In the genomic region with DNA sequence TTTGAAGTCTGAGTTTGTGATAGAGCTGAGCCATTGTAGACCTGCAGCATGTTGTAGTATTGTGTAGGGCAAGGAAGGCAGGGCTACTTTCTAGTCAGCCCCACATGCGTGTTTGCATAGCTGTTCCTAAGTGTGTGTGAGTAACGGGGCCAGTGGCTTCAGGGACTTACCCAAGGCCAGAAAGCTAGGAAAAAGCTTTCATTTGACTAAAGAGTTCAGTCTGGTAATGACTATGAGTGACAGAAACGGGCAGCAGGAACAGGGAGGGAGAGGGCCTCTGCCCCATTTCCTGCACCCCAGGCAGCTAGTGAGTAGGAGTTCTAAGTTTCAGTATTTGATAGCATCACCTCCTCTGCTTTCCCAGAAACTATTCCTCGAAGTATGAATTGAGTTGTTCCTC, we compare ENCODE assay signal across 22 mouse cellular contexts.
DNase-seq lines count a peak whose midpoint lies in the region; ATAC-seq lines count a peak whose summit lies in the region.
"Had no signal": no experiment of that assay in that cellular context is flagged by ENCODE, and none has a peak within 500 bp of the region (broad histone marks: within the 10 kb centered on the region; RNA-seq: fewer than 3 reads in every experiment).

No protein-coding gene starts in this region.

- H3K36me3 ChIP-seq in embryonic facial prominence, embryonic 13.5 days = no peaks in the 10 kb centered on the region
- no peaks in the 10 kb centered on the region for H3K36me3 ChIP-seq in embryonic facial prominence, embryonic 10.5 days (replicated peaks)
- H3K36me3 ChIP-seq in splenic B cell, adult 2 months (ENCODE audit: control insufficient read depth, insufficient read depth, low read length, poor library complexity, severe bottlenecking) = no peaks in the 10 kb centered on the region
- H3K36me3 ChIP-seq in midbrain, embryonic 15.5 days (replicated peaks) = no peaks in the 10 kb centered on the region
- H3K36me3 ChIP-seq: heart, embryonic 13.5 days; kidney, embryonic 15.5 days; limb, embryonic 12.5 days; liver, embryonic 12.5 days had no signal

- intact Hi-C loops in gastrocnemius, postnatal 14 days (cut with DNase I; ENCODE audit: low total_unique reads) = loop anchor here (10.0 kb wide), 1 partner anchor 58 kb away; no protein-coding TSS in a partner anchor

- 0 out of 2 replicates have a peak overlapping the region, but pooled peaks have one; percentile 28 for H3K27ac ChIP-seq in embryonic facial prominence, embryonic 13.5 days
- H3K27ac ChIP-seq in embryonic facial prominence, embryonic 10.5 days (replicated peaks) = no peak overlapping the region
- no peak overlapping the region for H3K27ac ChIP-seq in midbrain, embryonic 15.5 days
- H3K27ac ChIP-seq: heart, embryonic 13.5 days; hindbrain, embryonic 14.5 days; kidney, embryonic 15.5 days; limb, embryonic 12.5 days; liver, embryonic 12.5 days had no signal

- no peak overlapping the region for H3K4me2 ChIP-seq in embryonic facial prominence, embryonic 13.5 days
- no peak overlapping the region for H3K4me2 ChIP-seq in midbrain, embryonic 15.5 days
- H3K4me2 ChIP-seq: heart, embryonic 13.5 days; hindbrain, embryonic 14.5 days; kidney, embryonic 15.5 days; limb, embryonic 12.5 days; liver, embryonic 12.5 days had no signal

- H3K9ac ChIP-seq in embryonic facial prominence, embryonic 13.5 days = no peak overlapping the region
- no peak overlapping the region for H3K9ac ChIP-seq in midbrain, embryonic 15.5 days
- H3K9ac ChIP-seq: heart, embryonic 13.5 days; hindbrain, embryonic 14.5 days; kidney, embryonic 15.5 days; limb, embryonic 12.5 days; liver, embryonic 12.5 days had no signal

- no peaks in the 10 kb centered on the region for H3K27me3 ChIP-seq in embryonic facial prominence, embryonic 13.5 days
- H3K27me3 ChIP-seq in embryonic facial prominence, embryonic 10.5 days (replicated peaks; ENCODE audit: low read depth, poor library complexity, severe bottlenecking) = no peaks in the 10 kb centered on the region
- no peaks in the 10 kb centered on the region for H3K27me3 ChIP-seq in splenic B cell, adult 2 months (ENCODE audit: control insufficient read depth, insufficient read depth, low read length, poor library complexity, severe bottlenecking)
- H3K27me3 ChIP-seq in midbrain, embryonic 15.5 days (replicated peaks) = no peaks in the 10 kb centered on the region
- H3K27me3 ChIP-seq: heart, embryonic 13.5 days; kidney, embryonic 15.5 days; limb, embryonic 12.5 days; liver, embryonic 12.5 days had no signal

- no peak overlapping the region for H3K4me3 ChIP-seq in embryonic facial prominence, embryonic 13.5 days
- H3K4me3 ChIP-seq in embryonic facial prominence, embryonic 10.5 days = no peak overlapping the region
- H3K4me3 ChIP-seq in midbrain, embryonic 15.5 days = no peak overlapping the region
- H3K4me3 ChIP-seq: heart, embryonic 13.5 days; kidney, embryonic 15.5 days; limb, embryonic 12.5 days; liver, embryonic 12.5 days had no signal

- no peak for ATAC-seq in embryonic facial prominence, embryonic 13.5 days (ENCODE audit: insufficient number of reproducible peaks, insufficient read depth, low FRiP score, low TSS enrichment, low read depth)
- ATAC-seq in midbrain, embryonic 15.5 days (replicated peaks) = no peak
- ATAC-seq: forebrain, embryonic 16.5 days; intestine, postnatal 0 days; liver, embryonic 12.5 days had no signal

- 45% methylated on average over 4 of the region's 4 CpGs for WGBS in embryonic facial prominence, embryonic 13.5 days
- 59% methylated on average over 4 of the region's 4 CpGs for WGBS in embryonic facial prominence, embryonic 10.5 days
- 73% methylated on average over 4 of the region's 4 CpGs for WGBS in midbrain, embryonic 15.5 days

- H3K9me3 ChIP-seq in embryonic facial prominence, embryonic 13.5 days = no peaks in the 10 kb centered on the region
- no peaks in the 10 kb centered on the region for H3K9me3 ChIP-seq in embryonic facial prominence, embryonic 10.5 days
- no peaks in the 10 kb centered on the region for H3K9me3 ChIP-seq in midbrain, embryonic 15.5 days
- H3K9me3 ChIP-seq: heart, embryonic 13.5 days; kidney, embryonic 15.5 days; limb, embryonic 12.5 days; liver, embryonic 12.5 days had no signal

- H3K4me1 ChIP-seq in embryonic facial prominence, embryonic 13.5 days = peaks cover 21% of the 10 kb centered on the region
- peaks cover 24% of the 10 kb centered on the region for H3K4me1 ChIP-seq in embryonic facial prominence, embryonic 10.5 days
- H3K4me1 ChIP-seq in midbrain, embryonic 15.5 days = peaks cover 4% of the 10 kb centered on the region; the same call in 1 of the 2 replicates

- no peak for DNase-seq in embryonic facial prominence, embryonic 10.5 days (ENCODE audit: low spot score)
- peak; percentile 58 for DNase-seq in CD4-positive, CD25-positive, alpha-beta regulatory T cell, adult 2 months (ENCODE audit: low read depth, low spot score)
- DNase-seq in adrenal gland, postnatal 10 days = peak; percentile 54
- peak; percentile 20 for DNase-seq in splenic B cell, adult 2 months (ENCODE audit: low read depth, low spot score)
- no peak for DNase-seq in left cerebral cortex, adult 18-20 months (ENCODE audit: low spot score in 2 of 2)
- no peak for DNase-seq in gastrocnemius, postnatal 14 days
- DNase-seq: cerebellum, adult 11 months; cerebellum, postnatal 36 days; heart, postnatal 36 days; kidney, postnatal 4 days; layer of hippocampus, adult 9-11 months; lung, adult 2 months; retina, postnatal 1 day had no signal

Comparison
In these comparisons a context has a peak if more than half of its experiments do, and no peak if none do; other contexts are left out.
1. DNase-seq: peak in CD4-positive, CD25-positive, alpha-beta regulatory T cell, adult 2 months (single experiment), adrenal gland, postnatal 10 days (single experiment) and splenic B cell, adult 2 months (single experiment); none in embryonic facial prominence, embryonic 10.5 days (single experiment), left cerebral cortex, adult 18-20 months (0 of 2) and gastrocnemius, postnatal 14 days (single experiment).